Mouse (Mus musculus) liver, adult 2 months (tissue): ENCODE results near the gene Nhsl1. TPM values are rescaled to one million over a fixed set of nuclear protein-coding genes. Genes with fewer than 3 reads are reported as not detected.
A peak's percentile ranks its signal among the peaks of the same experiment; 100 is the strongest.

Experiments
- DNase-seq: peaks from one replicate; pipeline ENCODE4 v3.0.0-alpha.2; 2011; ENCODE audit warnings: low read depth, low spot score; ENCODE audit errors: extremely low read depth
- H3K27ac ChIP-seq: fragments of 200-500 bp; replicated peaks from 2 replicates; pipeline ENCODE4 v1.5.1; 2012; ENCODE audit warnings: low read depth, mild to moderate bottlenecking, control low read depth, inconsistent platforms, low read length; ENCODE audit not compliant: insufficient read depth
- H3K27me3 ChIP-seq: fragments of 200-500 bp; 2 replicates; pipeline ENCODE4 v1.6.1; 2012; ENCODE audit warnings: mild to moderate bottlenecking, moderate library complexity, low read length, inconsistent platforms; ENCODE audit not compliant: control insufficient read depth, insufficient read depth
- H3K36me3 ChIP-seq: fragments of 200-500 bp; 2 replicates; pipeline ENCODE4 v1.6.1; 2012; ENCODE audit warnings: low read length, inconsistent platforms; ENCODE audit not compliant: control insufficient read depth, insufficient read depth
- H3K4me1 ChIP-seq: fragments of 200-500 bp; 2 replicates; pipeline ENCODE4 v1.6.1; 2011; ENCODE audit warnings: low read length; ENCODE audit not compliant: control insufficient read depth, insufficient read depth
- H3K4me3 ChIP-seq: fragments of 200-500 bp; 2 replicates; pipeline ENCODE4 v1.5.1; 2011; ENCODE audit warnings: low read depth, mild to moderate bottlenecking, control low read depth, low read length, moderate library complexity; ENCODE audit not compliant: insufficient read depth
- H3K79me2 ChIP-seq: fragments of 200-500 bp; 2 replicates; pipeline ENCODE4 v1.6.1; 2012; ENCODE audit warnings: inconsistent platforms, mild to moderate bottlenecking, low read length, moderate library complexity; ENCODE audit not compliant: control insufficient read depth, insufficient read depth
- H3K9ac ChIP-seq: fragments of 200-500 bp; 2 replicates; pipeline ENCODE4 v1.6.1; 2012; ENCODE audit warnings: low read depth, mild to moderate bottlenecking, control low read depth, inconsistent platforms, low read length
- CTCF ChIP-seq: fragments of 200-500 bp; IDR thresholded peaks from 2 replicates; pipeline ENCODE4 v1.5.1; 2011; ENCODE audit warnings: low read depth, low read length, control low read depth
- POLR2A ChIP-seq: fragments of 200-500 bp; IDR thresholded peaks from 2 replicates; pipeline ENCODE4 v1.6.1; 2011; ENCODE audit warnings: low read length, control low read depth; ENCODE audit not compliant: insufficient read depth; ENCODE audit errors: extremely low read depth
- WGBS: fragments of 180-500 bp; shearing (Covaris S2); methylation state at CpG from one replicate; pipeline ENCODE4 v1.1.7; 2018; 5-methylcytosine and 5-hydroxymethylcytosine counted together
- polyA plus RNA-seq: library from polyadenylated mRNA; depleted of rRNA; stranded (reverse); fragments of >200 nt; gene quantifications from 2 replicates; pipeline ENCODE4 v1.2.3, GENCODE M21; 2012
- total RNA-seq: library from RNA; depleted of rRNA; stranded (reverse); fragments of >200 nt; gene quantifications from 2 replicates; pipeline ENCODE4 v1.2.3, GENCODE M21; 2014

Nhsl1 gene
- total and polyA plus RNA-seq, 2 experiments, result 2.6 to 2.8 TPM

- Histone ChIP-seq H3K79me2 (peaks cover 7% of the 10 kb centered on the region; the same call in 1 of the 2 replicates), H3K27me3 (no peaks in the 10 kb centered on the region), H3K4me3 (no peak overlapping the region), H3K36me3 (no peaks in the 10 kb centered on the region), H3K9ac (no peak overlapping the region), H3K4me1 (peaks cover 2% of the 10 kb centered on the region; the same call in 1 of the 2 replicates), H3K27ac (no peak overlapping the region)
- DNase-seq, result no peak
- TF ChIP-seq POLR2A (no peak), CTCF (no peak)
- 90% methylated on average over 6 of the region's 6 CpGs for WGBS
Measured at GRCm38 (mm10) chr10:18360175-18360574, 41.4 kb downstream of the Nhsl1 start.

GRCm38 (mm10) chr10:18365432-18365831, 46.6 kb downstream of the Nhsl1 start:
- H3K9ac ChIP-seq, result no peak overlapping the region
- TF ChIP-seq POLR2A, result no peak
- TF ChIP-seq CTCF, result no peak
- H3K4me1 ChIP-seq, result peaks cover 18% of the 10 kb centered on the region
- no peaks in the 10 kb centered on the region for H3K27me3 ChIP-seq
- WGBS, result 88% methylated on average over 6 of the region's 6 CpGs
- H3K79me2 ChIP-seq, result peaks cover 16% of the 10 kb centered on the region; the same call in 1 of the 2 replicates
- no peak for DNase-seq
- no peak overlapping the region for H3K4me3 ChIP-seq
- no peak overlapping the region for H3K27ac ChIP-seq
- H3K36me3 ChIP-seq, result no peaks in the 10 kb centered on the region

- WGBS, result 32% methylated on average over 7 of the region's 7 CpGs
- Histone ChIP-seq H3K27ac (peak overlapping the region; percentile 96), H3K9ac (peak overlapping the region; percentile 69), H3K4me1 (peaks cover 21% of the 10 kb centered on the region), H3K36me3 (no peaks in the 10 kb centered on the region), H3K4me3 (peak overlapping the region; percentile 37), H3K79me2 (peaks cover 13% of the 10 kb centered on the region; the same call in 1 of the 2 replicates), H3K27me3 (no peaks in the 10 kb centered on the region)
- DNase-seq, result no peak
- TF ChIP-seq POLR2A, result no peak
- no peak for TF ChIP-seq CTCF
Measured at GRCm38 (mm10) chr10:18366697-18367096, 47.9 kb downstream of the Nhsl1 start.

- H3K4me3 ChIP-seq, result no peak overlapping the region
- 67% methylated on average over 8 of the region's 8 CpGs for WGBS
Measured at GRCm38 (mm10) chr10:18368111-18368510, 49.3 kb downstream of the Nhsl1 start.

GRCm38 (mm10) chr10:18370475-18371286, 51.9 kb downstream of the Nhsl1 start:
- peak overlapping the region; percentile 21 for H3K4me3 ChIP-seq
- peak; percentile 88 for DNase-seq
- TF ChIP-seq CTCF, result no peak
- TF ChIP-seq POLR2A, result 0 out of 2 replicates have a peak, but pooled peaks have one; percentile 43
- H3K36me3 ChIP-seq, result no peaks in the 10 kb centered on the region
- H3K27ac ChIP-seq, result peak overlapping the region; percentile 99
- H3K4me1 ChIP-seq, result peaks cover 24% of the 10 kb centered on the region
- H3K27me3 ChIP-seq, result no peaks in the 10 kb centered on the region
- 23% methylated on average over 17 of the region's 17 CpGs for WGBS
- peak overlapping the region; percentile 63 for H3K9ac ChIP-seq
- peaks cover 4% of the 10 kb centered on the region; the same call in 1 of the 2 replicates for H3K79me2 ChIP-seq

More at GRCm38 (mm10) chr10:18368111-18368510, 49.3 kb downstream of the Nhsl1 start:
- H3K79me2 ChIP-seq, result peaks cover 13% of the 10 kb centered on the region; the same call in 1 of the 2 replicates
- H3K9ac ChIP-seq, result no peak overlapping the region
- no peaks in the 10 kb centered on the region for H3K36me3 ChIP-seq
- DNase-seq, result peak; percentile 63
- H3K27ac ChIP-seq, result peak overlapping the region; percentile 59
- TF ChIP-seq CTCF (no peak), POLR2A (no peak)
- no peaks in the 10 kb centered on the region for H3K27me3 ChIP-seq
- peaks cover 26% of the 10 kb centered on the region for H3K4me1 ChIP-seq

- Histone ChIP-seq H3K36me3 (no peaks in the 10 kb centered on the region), H3K79me2 (peaks cover 8% of the 10 kb centered on the region; the same call in 1 of the 2 replicates), H3K4me1 (peaks cover 24% of the 10 kb centered on the region), H3K4me3 (peak overlapping the region; percentile 46), H3K27ac (peak overlapping the region; percentile 99), H3K9ac (peak overlapping the region; percentile 63), H3K27me3 (no peaks in the 10 kb centered on the region)
- TF ChIP-seq POLR2A (0 out of 2 replicates have a peak, but pooled peaks have one; percentile 24), CTCF (no peak)
- DNase-seq, result peak; percentile 41
- WGBS, result 40% methylated on average over 13 of the region's 13 CpGs
Measured at GRCm38 (mm10) chr10:18371866-18372265, 53.1 kb downstream of the Nhsl1 start.
